9 mouse cellular contexts compared by ENCODE assay signal in the genomic region with DNA sequence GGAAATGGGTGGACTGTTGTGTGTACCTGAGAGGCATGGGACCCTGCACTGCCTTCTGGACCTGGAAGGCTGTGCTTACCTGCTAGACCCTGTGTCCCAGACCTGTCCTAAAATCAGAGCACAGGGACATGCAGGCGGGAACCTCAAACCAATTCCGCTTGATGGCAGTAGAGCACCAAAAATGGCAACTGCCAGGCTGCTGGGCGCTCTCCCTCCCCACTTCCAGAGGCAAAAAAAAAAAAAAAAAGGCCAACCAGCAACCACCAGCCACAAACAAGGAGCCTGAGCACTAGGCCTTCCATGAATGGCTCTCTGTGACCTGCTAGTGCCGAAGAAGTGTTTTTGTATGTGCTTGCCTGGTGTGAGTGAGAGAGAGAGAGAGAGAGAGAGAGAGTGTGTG.
DNase-seq lines count a peak whose midpoint lies in the region; ATAC-seq and TF ChIP-seq lines count a peak whose summit lies in the region.
"Had no signal": no experiment of that assay in that cellular context is flagged by ENCODE, and none has a peak within 500 bp of the region (broad histone marks: within the 10 kb centered on the region; RNA-seq: fewer than 3 reads in every experiment).

No protein-coding gene starts in this region.

- H3K4me3 ChIP-seq in gastrocnemius, adult 2 months = no peak overlapping the region
- no peak overlapping the region for H3K4me3 ChIP-seq in lung, embryonic 14.5 days (ENCODE audit: low read depth, low read length)
- H3K4me3 ChIP-seq in lung, adult 2 months (replicated peaks; ENCODE audit: extremely low read depth, low read depth, low read length) = no peak overlapping the region
- no peak overlapping the region for H3K4me3 ChIP-seq in intestine, postnatal 0 days (ENCODE audit: low read depth, low read length)
- H3K4me3 ChIP-seq: neural tube, embryonic 15.5 days had no signal

- H3K9ac ChIP-seq in lung, embryonic 14.5 days = no peak overlapping the region
- H3K9ac ChIP-seq in intestine, postnatal 0 days (ENCODE audit: low read depth, low read length) = no peak overlapping the region
- H3K9ac ChIP-seq: neural tube, embryonic 15.5 days had no signal

- intact Hi-C loops in gastrocnemius, adult 2 months (cut with DNase I) = no loop called here

- no peak for ATAC-seq in lung, embryonic 14.5 days (ENCODE audit: insufficient read depth)
- no peak for ATAC-seq in intestine, postnatal 0 days

- no peak overlapping the region for H3K27ac ChIP-seq in gastrocnemius, adult 2 months
- no peak overlapping the region for H3K27ac ChIP-seq in lung, embryonic 14.5 days (ENCODE audit: low read depth)
- no peak overlapping the region for H3K27ac ChIP-seq in intestine, postnatal 0 days (ENCODE audit: low read depth, low read length)
- H3K27ac ChIP-seq: neural tube, embryonic 15.5 days had no signal

- H3K4me2 ChIP-seq in lung, embryonic 14.5 days = no peak overlapping the region
- H3K4me2 ChIP-seq in intestine, postnatal 0 days (replicated peaks; ENCODE audit: low read depth) = no peak overlapping the region
- H3K4me2 ChIP-seq: neural tube, embryonic 15.5 days had no signal

- H3K36me3 ChIP-seq in lung, embryonic 14.5 days (ENCODE audit: insufficient read depth) = 0 out of 2 replicates have a peak, but pooled peaks cover 4% of the 10 kb centered on the region
- no peaks in the 10 kb centered on the region for H3K36me3 ChIP-seq in intestine, postnatal 0 days (ENCODE audit: control insufficient read depth, insufficient read depth)

- no peak for DNase-seq in gastrocnemius, adult 2 months
- DNase-seq in gastrocnemius, postnatal 10 days = no peak
- DNase-seq in lung, embryonic 14.5 days = peak; percentile 23
- DNase-seq in lung, adult 2 months = no peak
- DNase-seq in ZHBTc4 (ENCODE audit: low read depth, low spot score) = peak; percentile 78
- DNase-seq in layer of hippocampus, postnatal 10 days (ENCODE audit: low spot score in 2 of 2) = peak; percentile 3 to 80
- no peak for DNase-seq in adrenal gland, adult 8-10 months

- no peaks in the 10 kb centered on the region for H3K4me1 ChIP-seq in lung, embryonic 14.5 days (ENCODE audit: insufficient read depth)
- no peaks in the 10 kb centered on the region for H3K4me1 ChIP-seq in lung, adult 2 months (ENCODE audit: control insufficient read depth, insufficient read depth, low read length)
- H3K4me1 ChIP-seq in intestine, postnatal 0 days (replicated peaks; ENCODE audit: control insufficient read depth, insufficient read depth, low read length) = no peaks in the 10 kb centered on the region
- H3K4me1 ChIP-seq: neural tube, embryonic 15.5 days had no signal

- 70% methylated on average over 4 of the region's 4 CpGs for WGBS in lung, embryonic 14.5 days
- WGBS in lung, adult 2 months = 65% methylated on average over 4 of the region's 4 CpGs
- WGBS in intestine, postnatal 0 days = 77% methylated on average over 4 of the region's 4 CpGs

- H3K9me3 ChIP-seq in lung, embryonic 14.5 days (ENCODE audit: low read depth, low read length) = no peaks in the 10 kb centered on the region
- H3K9me3 ChIP-seq in intestine, postnatal 0 days (ENCODE audit: control insufficient read depth) = no peaks in the 10 kb centered on the region
- H3K9me3 ChIP-seq: neural tube, embryonic 15.5 days had no signal

- H3K27me3 ChIP-seq in lung, embryonic 14.5 days (ENCODE audit: insufficient read depth, low read length) = no peaks in the 10 kb centered on the region
- no peaks in the 10 kb centered on the region for H3K27me3 ChIP-seq in intestine, postnatal 0 days (replicated peaks; ENCODE audit: control insufficient read depth, insufficient read depth, low read length)
- H3K27me3 ChIP-seq: neural tube, embryonic 15.5 days had no signal

- no peak for TF ChIP-seq POLR2A in lung, adult 2 months (IDR thresholded peaks at IDR 0.05; ENCODE audit: borderline replicate concordance, extremely low read depth, low read depth, low read length)

- TF ChIP-seq CTCF in gastrocnemius, adult 2 months (IDR thresholded peaks at IDR 0.05) = peak; percentile 28; the same call in 1 of the 2 replicates
- 0 out of 2 replicates have a peak, but pooled peaks have one; percentile 13 for TF ChIP-seq CTCF in lung, embryonic 14.5 days (IDR thresholded peaks at IDR 0.05; ENCODE audit: low read depth)
- TF ChIP-seq CTCF in lung, adult 2 months (IDR thresholded peaks at IDR 0.05; ENCODE audit: insufficient read depth, low read length) = no peak
- no peak for TF ChIP-seq CTCF in intestine, postnatal 0 days (IDR thresholded peaks at IDR 0.05; ENCODE audit: low read depth)

Comparison
In these comparisons a context has a peak if more than half of its experiments do, and no peak if none do; other contexts are left out.
1. DNase-seq: peak in lung, embryonic 14.5 days (single experiment), ZHBTc4 (single experiment) and layer of hippocampus, postnatal 10 days (2 of 2); none in gastrocnemius, adult 2 months (single experiment), gastrocnemius, postnatal 10 days (single experiment), lung, adult 2 months (single experiment) and adrenal gland, adult 8-10 months (single experiment).
2. CTCF ChIP-seq: peak in gastrocnemius, adult 2 months (single experiment) and lung, embryonic 14.5 days (single experiment); none in lung, adult 2 months (single experiment) and intestine, postnatal 0 days (single experiment).